Mouse (Mus musculus) hindbrain, postnatal 0 days (tissue): Measurements from ENCODE around the gene Fsd1l. TPM values are rescaled to one million over a fixed set of nuclear protein-coding genes. Genes with fewer than 3 reads are reported as not detected.

ENCODE experiments used
- ATAC-seq: fragments of 200-750 bp; cut with Nextera tagmentation; 2 replicates; pipeline ENCODE4 v1.8.0; 2017; ENCODE audit warnings: mild to moderate bottlenecking, moderate TSS enrichment, moderate library complexity
- DNase-seq: peaks from one replicate; pipeline ENCODE4 v3.0.0-alpha.2; 2015; ENCODE audit warnings: low spot score
- H3K27ac ChIP-seq: fragments of 300-500 bp; sonication (generic); 2 replicates; pipeline ENCODE4 v1.5.1; 2014; ENCODE audit warnings: mild to moderate bottlenecking
- H3K27me3 ChIP-seq: fragments of 300-500 bp; sonication (generic); 2 replicates; pipeline ENCODE4 v1.6.1; 2014; ENCODE audit warnings: low read length, mixed read lengths; ENCODE audit not compliant: insufficient read depth
- H3K36me3 ChIP-seq: fragments of 300-500 bp; sonication (generic); 2 replicates; pipeline ENCODE4 v1.6.1; 2014; ENCODE audit warnings: low read length, mixed read lengths; ENCODE audit not compliant: insufficient read depth
- H3K4me1 ChIP-seq: fragments of 300-500 bp; sonication (generic); 2 replicates; pipeline ENCODE4 v1.6.1; 2014; ENCODE audit warnings: antibody characterized with exemption, low read length, mixed read lengths; ENCODE audit not compliant: insufficient read depth
- H3K4me2 ChIP-seq: fragments of 300-500 bp; sonication (generic); 2 replicates; pipeline ENCODE4 v1.6.1; 2014; ENCODE audit warnings: low read depth, mild to moderate bottlenecking, low read length, moderate library complexity, mixed read lengths
- H3K4me3 ChIP-seq: fragments of 300-500 bp; sonication (generic); 2 replicates; pipeline ENCODE4 v1.5.1; 2014; ENCODE audit warnings: low read length
- H3K9ac ChIP-seq: fragments of 300-500 bp; sonication (generic); replicated peaks from 2 replicates; pipeline ENCODE4 v1.6.1; 2014; ENCODE audit warnings: mild to moderate bottlenecking, low read length, moderate library complexity, mixed read lengths
- H3K9me3 ChIP-seq: fragments of 300-500 bp; sonication (generic); 2 replicates; pipeline ENCODE4 v1.6.1; 2016; ENCODE audit warnings: low read length, mixed read lengths
- CTCF ChIP-seq: IDR thresholded peaks from 2 replicates; pipeline ENCODE4 v1.5.1; 2016; ENCODE audit warnings: antibody characterized with exemption, control low read depth, low read depth
- WGBS: fragments of 180-500 bp; shearing (Covaris S2); extraction: QIAGEN DNeasy Blood & Tissue Kit; methylation state at CpG from one replicate; pipeline ENCODE4 v1.1.7; 2014; 5-methylcytosine and 5-hydroxymethylcytosine counted together
- polyA plus RNA-seq: library from polyadenylated mRNA; unstranded; fragments of >200 nt; fragmentation: Nextera tagmentation; extraction: Ambion mirVana; gene quantifications from 2 replicates; pipeline ENCODE4 v1.2.1, GENCODE M21; 2015
- total RNA-seq: library from RNA; depleted of rRNA; stranded (reverse); fragments of >200 nt; gene quantifications from 2 replicates; pipeline ENCODE4 v1.2.3, GENCODE M21; 2014

The Fsd1l gene
- total and polyA plus RNA-seq, 2 experiments from 2014 or later = 21.4 to 22.1 TPM

DNA sequence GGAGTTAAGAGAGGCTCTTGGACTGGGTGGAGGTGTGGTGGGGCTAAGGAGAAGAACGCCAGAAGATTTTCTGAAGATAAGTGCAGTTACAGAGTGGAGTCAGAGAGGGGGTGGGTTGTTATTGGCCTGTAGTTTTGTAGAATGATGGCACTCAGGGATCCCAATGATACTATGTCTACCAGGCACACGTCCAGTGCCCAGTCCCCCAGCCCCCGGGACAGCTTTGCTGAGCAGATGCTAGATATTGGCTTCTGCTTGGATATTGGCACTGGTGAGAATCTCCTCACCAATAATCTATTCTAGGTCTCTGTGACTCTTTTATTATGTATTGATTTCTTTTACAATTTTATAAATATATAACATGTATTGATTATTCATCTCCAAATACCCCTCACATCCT, 6.0 kb upstream of the Fsd1l start:
- no peaks in the 10 kb centered on the region for H3K9me3 ChIP-seq
- no peak overlapping the region for H3K4me2 ChIP-seq
- H3K27ac ChIP-seq = no peak overlapping the region
- no peak overlapping the region for H3K4me3 ChIP-seq
- DNase-seq = no peak
- ATAC-seq = no peak; the same call in 1 of the 2 replicates
- 54% methylated on average over 3 of the region's 3 CpGs for WGBS
- H3K4me1 ChIP-seq = peaks cover 8% of the 10 kb centered on the region
- H3K27me3 ChIP-seq = no peaks in the 10 kb centered on the region
- no peaks in the 10 kb centered on the region for H3K36me3 ChIP-seq
- no peak for TF ChIP-seq CTCF
- H3K9ac ChIP-seq = no peak overlapping the region

DNA sequence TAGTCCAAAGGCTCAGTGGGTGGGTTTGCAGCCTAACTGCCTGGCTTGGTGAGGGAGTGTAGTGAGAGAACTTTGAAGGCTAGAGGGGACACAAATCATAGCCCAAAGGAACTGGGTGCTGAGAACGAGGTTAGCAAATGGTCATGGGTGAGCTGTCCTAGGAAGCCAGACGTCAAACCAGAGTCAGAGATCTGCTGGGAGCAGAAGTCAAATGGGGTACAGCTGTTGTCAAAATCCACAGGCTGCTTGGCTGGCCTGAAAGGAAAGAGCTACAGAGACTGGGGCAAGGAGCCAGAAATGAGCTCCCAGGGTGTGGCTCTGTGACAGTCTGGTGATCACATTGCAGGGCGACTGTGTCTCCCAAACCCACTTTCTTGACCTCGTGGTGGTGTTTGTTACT, 2.3 kb upstream of the Fsd1l start:
- TF ChIP-seq CTCF = no peak

DNA sequence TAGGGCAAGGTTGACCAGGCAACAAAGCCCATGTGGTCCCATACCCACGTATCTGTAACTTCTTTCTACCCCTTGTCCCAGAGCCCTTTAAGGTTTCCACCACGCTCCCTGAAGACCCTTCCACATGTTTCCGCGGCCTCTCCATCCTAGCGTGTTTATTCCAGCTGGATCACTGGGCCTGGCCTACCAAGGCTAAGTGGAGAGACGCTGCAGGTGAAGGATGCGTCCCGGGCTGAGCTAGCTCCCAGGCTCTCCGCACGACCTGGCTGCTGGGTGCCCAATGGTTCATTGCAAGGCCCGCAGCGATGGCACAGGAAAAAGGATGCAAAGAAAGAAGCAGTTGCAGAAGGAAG, 332 bp upstream of the Fsd1l start:
- peak overlapping the region; percentile 78 for H3K27ac ChIP-seq
- DNase-seq (no peak), ATAC-seq (peak; percentile 57)
- H3K4me2 ChIP-seq = peak overlapping the region; percentile 81
- 4% methylated on average over 12 of the region's 12 CpGs for WGBS
- peak overlapping the region; percentile 80 for H3K9ac ChIP-seq
- H3K4me3 ChIP-seq = peak overlapping the region; percentile 89
- H3K9me3 ChIP-seq = no peaks in the 10 kb centered on the region
- H3K4me1 ChIP-seq = peaks cover 12% of the 10 kb centered on the region; the same call in 1 of the 2 replicates
- no peak for TF ChIP-seq CTCF
- H3K36me3 ChIP-seq = no peaks in the 10 kb centered on the region
- no peaks in the 10 kb centered on the region for H3K27me3 ChIP-seq

More for the DNA sequence above, 2.3 kb upstream of the Fsd1l start:
- peak; percentile 25 for DNase-seq
- no peak overlapping the region for H3K4me3 ChIP-seq
- no peak overlapping the region for H3K4me2 ChIP-seq
- H3K9me3 ChIP-seq = no peaks in the 10 kb centered on the region
- H3K9ac ChIP-seq = no peak overlapping the region
- ATAC-seq = no peak
- WGBS = 47% methylated on average over 4 of the region's 4 CpGs
- H3K36me3 ChIP-seq = no peaks in the 10 kb centered on the region
- H3K27me3 ChIP-seq = no peaks in the 10 kb centered on the region
- H3K4me1 ChIP-seq = peaks cover 12% of the 10 kb centered on the region
- H3K27ac ChIP-seq = no peak overlapping the region

DNA sequence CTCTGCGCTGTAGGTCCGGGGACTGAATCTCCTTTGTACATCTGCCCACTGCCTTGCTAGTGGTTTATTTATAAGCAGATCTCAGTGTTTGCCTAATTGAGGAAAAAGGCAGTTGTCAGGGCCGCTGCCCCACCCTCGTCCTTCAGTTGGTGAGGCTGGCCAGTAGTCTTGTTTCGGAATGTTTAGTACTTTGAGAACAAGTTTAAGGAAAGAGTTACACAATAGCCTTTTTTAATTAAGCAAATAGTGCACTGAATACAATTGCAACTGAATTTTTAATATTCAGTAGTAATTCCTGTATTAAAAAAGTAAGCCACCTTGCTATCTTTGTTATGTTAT, 709 bp downstream of the Fsd1l start:
- ATAC-seq (no peak), DNase-seq (no peak)
- Histone ChIP-seq H3K27me3 (no peaks in the 10 kb centered on the region), H3K9me3 (no peaks in the 10 kb centered on the region), H3K36me3 (no peaks in the 10 kb centered on the region), H3K4me1 (peaks cover 12% of the 10 kb centered on the region; the same call in 1 of the 2 replicates), H3K9ac (peak overlapping the region; percentile 80), H3K27ac (peak overlapping the region; percentile 78), H3K4me3 (peak overlapping the region; percentile 89), H3K4me2 (peak overlapping the region; percentile 81)
- no peak for TF ChIP-seq CTCF
- under 1% methylated on average over 5 of the region's 5 CpGs for WGBS

DNA sequence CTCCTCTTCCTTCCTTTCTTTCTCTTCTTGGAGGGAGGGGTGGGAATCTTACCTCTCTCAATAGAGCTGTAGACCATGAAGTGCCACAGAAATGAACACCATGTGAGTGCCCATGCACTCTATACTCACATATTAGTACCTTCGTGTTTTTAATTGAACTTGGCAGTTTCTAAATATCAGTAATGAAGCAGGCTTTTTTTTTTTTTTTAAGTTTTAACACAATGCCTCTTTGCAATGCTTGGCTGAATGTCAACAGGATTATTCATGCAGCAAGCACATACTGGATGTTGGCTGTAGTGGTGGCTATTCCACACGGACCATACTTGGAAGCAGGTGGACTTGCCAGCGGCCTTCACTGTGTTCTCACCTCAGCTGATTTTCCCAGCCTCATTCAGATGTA, 4.1 kb downstream of the Fsd1l start:
- no peaks in the 10 kb centered on the region for H3K9me3 ChIP-seq
- no peaks in the 10 kb centered on the region for H3K36me3 ChIP-seq
- H3K9ac ChIP-seq = no peak overlapping the region
- no peak overlapping the region for H3K4me3 ChIP-seq
- DNase-seq (peak; percentile 18), ATAC-seq (no peak)
- no peak overlapping the region for H3K4me2 ChIP-seq
- 38% methylated on average over 3 of the region's 3 CpGs for WGBS
- peaks cover 18% of the 10 kb centered on the region for H3K4me1 ChIP-seq
- no peaks in the 10 kb centered on the region for H3K27me3 ChIP-seq
- TF ChIP-seq CTCF = no peak
- H3K27ac ChIP-seq = no peak overlapping the region

DNA sequence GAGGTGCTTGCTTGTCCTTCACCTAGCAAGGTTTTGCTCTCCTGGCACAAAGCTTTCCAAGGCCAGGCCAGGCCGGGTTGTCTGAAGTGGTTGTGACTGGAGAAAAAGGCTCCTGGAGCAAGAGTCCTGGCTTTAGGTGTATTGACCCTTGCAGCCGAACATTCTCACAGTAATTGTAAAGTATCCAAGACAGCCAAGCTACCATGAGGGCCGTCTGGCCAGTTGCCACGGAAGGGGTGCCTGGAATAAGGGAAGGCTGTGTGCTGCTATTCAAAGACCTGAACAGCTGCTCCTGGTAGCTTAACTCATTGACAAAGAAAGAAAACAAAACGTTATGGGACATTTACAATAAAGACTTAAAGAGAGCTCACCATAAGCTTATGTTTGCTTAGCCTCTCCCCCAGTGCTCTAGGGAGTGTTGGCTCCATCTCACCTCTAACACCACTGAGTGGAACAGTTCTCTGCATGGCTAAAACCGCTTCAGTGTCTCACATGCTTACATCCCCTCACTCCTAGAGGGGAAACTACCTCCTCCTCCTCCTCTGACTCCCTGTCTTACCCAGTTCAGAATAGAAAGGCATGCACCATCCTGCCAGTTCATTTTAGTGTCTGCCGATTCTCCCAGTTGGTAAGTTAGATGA, 6.1 kb downstream of the Fsd1l start:
- 35% methylated on average over 7 of the region's 7 CpGs for WGBS
- Histone ChIP-seq H3K27ac (no peak overlapping the region), H3K4me1 (peaks cover 18% of the 10 kb centered on the region), H3K4me2 (no peak overlapping the region), H3K27me3 (no peaks in the 10 kb centered on the region), H3K9ac (no peak overlapping the region), H3K9me3 (no peaks in the 10 kb centered on the region), H3K36me3 (no peaks in the 10 kb centered on the region), H3K4me3 (no peak overlapping the region)
- DNase-seq = peak; percentile 49
- no peak for TF ChIP-seq CTCF
- ATAC-seq = peak; percentile 51; the same call in 1 of the 2 replicates

DNA sequence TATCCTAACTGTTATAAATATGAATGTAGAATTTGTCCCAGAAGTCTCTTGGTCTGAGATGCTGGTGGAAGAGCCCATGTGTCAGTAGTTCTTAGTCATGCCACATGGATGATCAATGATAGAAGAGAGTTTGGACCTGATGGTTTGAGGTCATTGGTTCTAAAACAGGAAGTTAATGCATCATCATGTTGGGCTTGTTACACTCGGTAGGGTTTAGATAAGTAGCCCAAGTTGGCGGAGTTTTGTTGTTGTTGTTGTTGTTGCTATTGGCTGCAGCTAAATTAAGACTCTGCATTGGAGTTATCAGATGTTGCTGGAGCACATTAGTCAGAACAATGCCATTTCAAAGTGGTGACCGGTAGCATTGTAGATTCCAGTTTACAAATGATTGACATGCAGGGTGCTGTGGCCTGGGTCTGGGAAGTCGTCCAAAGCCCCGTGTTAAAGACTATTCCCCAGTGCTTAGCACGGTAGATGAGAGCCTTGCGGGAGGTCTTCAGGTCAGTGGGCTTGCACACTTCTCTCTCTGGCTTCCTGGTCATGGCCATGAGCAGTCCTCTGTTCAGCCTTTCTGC, 7.4 kb downstream of the Fsd1l start:
- H3K4me1 ChIP-seq = peaks cover 17% of the 10 kb centered on the region; the same call in 1 of the 2 replicates
- H3K9ac ChIP-seq = no peak overlapping the region
- ATAC-seq = no peak
- no peaks in the 10 kb centered on the region for H3K36me3 ChIP-seq
- H3K4me3 ChIP-seq = no peak overlapping the region
- DNase-seq = no peak
- no peak for TF ChIP-seq CTCF
- no peak overlapping the region for H3K27ac ChIP-seq
- no peaks in the 10 kb centered on the region for H3K27me3 ChIP-seq
- 65% methylated on average over 7 of the region's 7 CpGs for WGBS
- no peaks in the 10 kb centered on the region for H3K9me3 ChIP-seq
- H3K4me2 ChIP-seq = no peak overlapping the region
